Mouse (Mus musculus) kidney, postnatal 4 days (tissue): Measurements from ENCODE around the gene Mfrp.
"Not testable (repeated sequence)": the region's sequence is repeated elsewhere in the genome, so short reads cannot be mapped to it uniquely, and the experiment has no call there.

Experiments
- DNase-seq, 2 experiments: peaks; one replicate each; pipeline ENCODE4 v3.0.0; 2021; ENCODE audit warnings: mixed read lengths in 2 of 2

Mfrp gene

GRCm38 (mm10) chr9:44106182-44106581 lies 4.7 kb downstream of the Mfrp start:
- peak in 1 of 2 experiments; percentile 29 for DNase-seq

- peak in 1 of 2 experiments; percentile 27 for DNase-seq
These were observed 5.1 kb downstream of the Mfrp start for GRCm38 (mm10) chr9:44106596-44106995.

- peak; percentile 92 to 93 for DNase-seq
These were observed 5.6 kb downstream of the Mfrp start, which contains the start of gene C1qtnf5 for GRCm38 (mm10) chr9:44107110-44107509. Gene C1qtnf5, plus strand, starts transcription at chr9:44107245.

GRCm38 (mm10) chr9:44107557-44108179 lies 6.1 kb downstream of the Mfrp start:
- DNase-seq, result peak; percentile 79 to 83

GRCm38 (mm10) chr9:44108269-44109055 lies 6.9 kb downstream of the Mfrp start:
- peak in 1 of 2 experiments; percentile 29 for DNase-seq

GRCm38 (mm10) chr9:44109360-44110095 lies 8.0 kb downstream of the Mfrp start:
- peak; percentile 85 to 87 for DNase-seq

GRCm38 (mm10) chr9:44111909-44112308 lies 10.4 kb downstream of the Mfrp start:
- not testable (repeated sequence) for DNase-seq

- peak; percentile 97 to 98 for DNase-seq
These were observed 11.7 kb downstream of the Mfrp start, which contains the start of the genes Gm49380 and Rnf26 for GRCm38 (mm10) chr9:44113105-44113789. Gene Gm49380, minus strand, starts transcription at chr9:44113500. Gene Rnf26, minus strand, starts transcription at chr9:44113517.

GRCm38 (mm10) chr9:44114453-44114852 lies 12.9 kb downstream of the Mfrp start:
- DNase-seq, result no peak

- no peak for DNase-seq
These were observed 14.1 kb downstream of the Mfrp start for GRCm38 (mm10) chr9:44115599-44115998.

- no peak for DNase-seq
These were observed 14.7 kb downstream of the Mfrp start for GRCm38 (mm10) chr9:44116182-44116581.

- DNase-seq, result peak; percentile 65
These were observed 17.5 kb downstream of the Mfrp start for GRCm38 (mm10) chr9:44119011-44119410.

GRCm38 (mm10) chr9:44119948-44120465 lies 18.5 kb downstream of the Mfrp start:
- no peak for DNase-seq

GRCm38 (mm10) chr9:44124317-44124716 lies 22.8 kb downstream of the Mfrp start:
- no peak for DNase-seq

- peak; percentile 25 to 52 for DNase-seq
These were observed 23.5 kb downstream of the Mfrp start for GRCm38 (mm10) chr9:44125026-44125425.

GRCm38 (mm10) chr9:44125546-44126428 lies 24.3 kb downstream of the Mfrp start:
- DNase-seq, result peak; percentile 91 to 94

GRCm38 (mm10) chr9:44126746-44127145 lies 25.2 kb downstream of the Mfrp start:
- no peak for DNase-seq

GRCm38 (mm10) chr9:44127351-44127801 lies 25.8 kb downstream of the Mfrp start:
- DNase-seq, result peak in 1 of 2 experiments; percentile 33

- no peak for DNase-seq
These were observed 28.1 kb downstream of the Mfrp start for GRCm38 (mm10) chr9:44129633-44130032.

GRCm38 (mm10) chr9:44130034-44130433 lies 28.5 kb downstream of the Mfrp start:
- peak; percentile 80 to 90 for DNase-seq
